Mouse (Mus musculus): ENCODE data around the gene Eml6.
"Not testable (repeated sequence)": the region's sequence is repeated elsewhere in the genome, so short reads cannot be mapped to it uniquely, and the experiment has no call there.

The Eml6 gene

GRCm38 (mm10) chr11:29790796-29791195 lies 235.0 kb downstream of the Eml6 start:
- no peak for DNase-seq (ENCODE audit: low spot score in 2 of 2)

- DNase-seq (ENCODE audit: low spot score in 2 of 2), result no peak
Observed at GRCm38 (mm10) chr11:29788921-29789638, 236.8 kb downstream of the Eml6 start.

- DNase-seq (ENCODE audit: low spot score in 2 of 2), result no peak
Observed at GRCm38 (mm10) chr11:29788499-29788898, 237.3 kb downstream of the Eml6 start.

- DNase-seq (ENCODE audit: low spot score in 2 of 2), result peak in 1 of 2 experiments; percentile 5
Observed at GRCm38 (mm10) chr11:29787473-29787872, 238.4 kb downstream of the Eml6 start.

GRCm38 (mm10) chr11:29786583-29787219 lies 239.1 kb downstream of the Eml6 start:
- DNase-seq (ENCODE audit: low spot score in 2 of 2), result peak in 1 of 2 experiments; percentile 36

GRCm38 (mm10) chr11:29779409-29780026 lies 246.3 kb downstream of the Eml6 start:
- no peak for DNase-seq (ENCODE audit: low spot score in 2 of 2)

GRCm38 (mm10) chr11:29778936-29779335 lies 246.9 kb downstream of the Eml6 start:
- no peak for DNase-seq (ENCODE audit: low spot score in 2 of 2)

GRCm38 (mm10) chr11:29777964-29778363 lies 247.9 kb downstream of the Eml6 start:
- DNase-seq (ENCODE audit: low spot score in 2 of 2), result no peak

- DNase-seq (ENCODE audit: low spot score in 2 of 2), result no peak
Observed at GRCm38 (mm10) chr11:29774760-29775159, 251.1 kb downstream of the Eml6 start.

- DNase-seq (ENCODE audit: low spot score in 2 of 2), result no peak
Observed at GRCm38 (mm10) chr11:29774296-29774695, 251.5 kb downstream of the Eml6 start.

GRCm38 (mm10) chr11:29772279-29772678 lies 253.6 kb downstream of the Eml6 start:
- DNase-seq (ENCODE audit: low spot score in 2 of 2), result no peak

GRCm38 (mm10) chr11:29770666-29771400 lies 255.0 kb downstream of the Eml6 start:
- DNase-seq (ENCODE audit: low spot score in 2 of 2), result no peak

- DNase-seq (ENCODE audit: low spot score in 2 of 2), result no peak
Observed at GRCm38 (mm10) chr11:29768523-29768922, 257.3 kb downstream of the Eml6 start.

GRCm38 (mm10) chr11:29766313-29766982 lies 259.4 kb downstream of the Eml6 start:
- DNase-seq (ENCODE audit: low spot score in 2 of 2), result no peak

GRCm38 (mm10) chr11:29765063-29765462 lies 260.8 kb downstream of the Eml6 start:
- no peak for DNase-seq (ENCODE audit: low spot score in 2 of 2)

- no peak for DNase-seq (ENCODE audit: low spot score in 2 of 2)
Observed at GRCm38 (mm10) chr11:29762768-29763167, 263.1 kb downstream of the Eml6 start.

GRCm38 (mm10) chr11:29761387-29761786 lies 264.4 kb downstream of the Eml6 start:
- DNase-seq (ENCODE audit: low spot score in 2 of 2), result no peak

GRCm38 (mm10) chr11:29758617-29759016 lies 267.2 kb downstream of the Eml6 start:
- no peak for DNase-seq (ENCODE audit: low spot score in 2 of 2)

GRCm38 (mm10) chr11:29756007-29756406 lies 269.8 kb downstream of the Eml6 start:
- not testable (repeated sequence) for DNase-seq (ENCODE audit: low spot score in 2 of 2)

GRCm38 (mm10) chr11:29751648-29752611 lies 273.9 kb downstream of the Eml6 start:
- DNase-seq (ENCODE audit: low spot score in 2 of 2), result no peak

Measured in spleen, postnatal 14 days (tissue).